Comparison of ENCODE assay signal across 15 mouse cellular contexts in the genomic region with DNA sequence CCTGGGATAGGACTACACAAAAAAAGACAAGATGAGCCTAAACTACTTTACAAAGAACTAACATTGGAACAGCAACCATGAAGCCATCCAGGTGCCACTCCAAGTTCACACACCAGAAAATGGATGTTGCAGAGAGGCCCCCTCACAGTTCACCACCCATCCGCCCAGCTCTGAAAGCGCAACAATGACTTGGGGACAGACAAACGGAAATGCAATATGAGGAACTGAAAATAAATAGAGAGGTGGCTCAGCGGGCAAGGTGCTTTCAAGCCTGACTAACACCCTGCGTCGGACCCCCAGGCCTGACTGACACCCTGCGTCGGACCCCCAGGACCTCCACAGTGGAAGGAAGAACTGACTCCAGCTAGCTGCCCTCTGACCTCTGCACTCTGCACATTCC.
DNase-seq lines count a peak whose midpoint lies in the region; ATAC-seq and TF ChIP-seq lines count a peak whose summit lies in the region.
"Had no signal": no experiment of that assay in that cellular context is flagged by ENCODE, and none has a peak within 500 bp of the region (broad histone marks: within the 10 kb centered on the region; RNA-seq: fewer than 3 reads in every experiment).

No protein-coding gene starts in this region.

- no peaks in the 10 kb centered on the region for H3K36me3 ChIP-seq in midbrain, embryonic 11.5 days (ENCODE audit: control insufficient read depth, insufficient read depth, low read length)
- H3K36me3 ChIP-seq in midbrain, postnatal 0 days (ENCODE audit: insufficient read depth, low read length): no peaks in the 10 kb centered on the region
- H3K36me3 ChIP-seq in hindbrain, embryonic 12.5 days: no peaks in the 10 kb centered on the region
- H3K36me3 ChIP-seq in midbrain, embryonic 16.5 days (ENCODE audit: control insufficient read depth, insufficient read depth, low read length): no peaks in the 10 kb centered on the region
- H3K36me3 ChIP-seq: embryonic facial prominence, embryonic 13.5 days; limb, embryonic 13.5 days; lung, embryonic 15.5 days had no signal

- H3K9ac ChIP-seq in midbrain, embryonic 11.5 days (ENCODE audit: low read length): no peak overlapping the region
- H3K9ac ChIP-seq in midbrain, postnatal 0 days (replicated peaks; ENCODE audit: low read length, poor library complexity, severe bottlenecking): no peak overlapping the region
- H3K9ac ChIP-seq in hindbrain, embryonic 12.5 days: no peak overlapping the region
- H3K9ac ChIP-seq in midbrain, embryonic 16.5 days (ENCODE audit: low read depth, low read length): no peak overlapping the region
- H3K9ac ChIP-seq: embryonic facial prominence, embryonic 13.5 days; limb, embryonic 13.5 days; lung, embryonic 15.5 days had no signal

- H3K27ac ChIP-seq in midbrain, embryonic 11.5 days (ENCODE audit: low read depth, low read length): peak overlapping the region; percentile 25; the same call in 1 of the 2 replicates
- H3K27ac ChIP-seq in midbrain, postnatal 0 days (ENCODE audit: low read depth, low read length): no peak overlapping the region
- peak overlapping the region; percentile 26 for H3K27ac ChIP-seq in hindbrain, embryonic 12.5 days
- peak overlapping the region; percentile 19; the same call in 1 of the 2 replicates for H3K27ac ChIP-seq in midbrain, embryonic 16.5 days (ENCODE audit: low read length)
- H3K27ac ChIP-seq: embryonic facial prominence, embryonic 13.5 days; limb, embryonic 13.5 days; lung, embryonic 15.5 days had no signal

- WGBS in midbrain, embryonic 11.5 days: 34% methylated on average over 8 of the region's 8 CpGs
- WGBS in midbrain, postnatal 0 days: 49% methylated on average over 8 of the region's 8 CpGs
- WGBS in hindbrain, embryonic 12.5 days: 28% methylated on average over 8 of the region's 8 CpGs
- WGBS in midbrain, embryonic 16.5 days: 46% methylated on average over 8 of the region's 8 CpGs

- H3K9me3 ChIP-seq in midbrain, embryonic 11.5 days (ENCODE audit: control insufficient read depth, low read length): no peaks in the 10 kb centered on the region
- H3K9me3 ChIP-seq in midbrain, postnatal 0 days (ENCODE audit: low read length): no peaks in the 10 kb centered on the region
- no peaks in the 10 kb centered on the region for H3K9me3 ChIP-seq in hindbrain, embryonic 12.5 days (replicated peaks)
- no peaks in the 10 kb centered on the region for H3K9me3 ChIP-seq in midbrain, embryonic 16.5 days (replicated peaks; ENCODE audit: control insufficient read depth, low read length, poor library complexity, severe bottlenecking)
- H3K9me3 ChIP-seq: embryonic facial prominence, embryonic 13.5 days; limb, embryonic 13.5 days; lung, embryonic 15.5 days had no signal

- no peak for DNase-seq in midbrain, embryonic 11.5 days (ENCODE audit: low spot score, missing footprints)
- DNase-seq in midbrain, postnatal 0 days (ENCODE audit: low spot score): no peak
- DNase-seq in MN1 (ENCODE audit: low spot score): no peak
- no peak for DNase-seq in urinary bladder, adult 2 months (ENCODE audit: low spot score)
- no peak for DNase-seq in cerebellum, adult 9-10 months
- DNase-seq: adrenal gland, postnatal 25 days; cerebellum, adult 2 months; gastrocnemius, postnatal 36 days; kidney, adult 9 months had no signal

- H3K4me1 ChIP-seq in midbrain, embryonic 11.5 days (ENCODE audit: control insufficient read depth, insufficient read depth, low read length): peaks cover 9% of the 10 kb centered on the region
- peaks cover 11% of the 10 kb centered on the region; the same call in 1 of the 2 replicates for H3K4me1 ChIP-seq in midbrain, postnatal 0 days (ENCODE audit: insufficient read depth, low read length)
- peaks cover 17% of the 10 kb centered on the region for H3K4me1 ChIP-seq in hindbrain, embryonic 12.5 days
- peaks cover 24% of the 10 kb centered on the region for H3K4me1 ChIP-seq in midbrain, embryonic 16.5 days (ENCODE audit: control insufficient read depth, insufficient read depth, low read length)

- H3K27me3 ChIP-seq in midbrain, embryonic 11.5 days (ENCODE audit: control insufficient read depth, insufficient read depth, low read length): no peaks in the 10 kb centered on the region
- no peaks in the 10 kb centered on the region for H3K27me3 ChIP-seq in midbrain, postnatal 0 days (ENCODE audit: insufficient read depth, low read length)
- H3K27me3 ChIP-seq in hindbrain, embryonic 12.5 days: no peaks in the 10 kb centered on the region
- no peaks in the 10 kb centered on the region for H3K27me3 ChIP-seq in midbrain, embryonic 16.5 days (ENCODE audit: control insufficient read depth, insufficient read depth, low read depth, low read length)
- H3K27me3 ChIP-seq: embryonic facial prominence, embryonic 13.5 days; limb, embryonic 13.5 days; lung, embryonic 15.5 days had no signal

- H3K4me2 ChIP-seq in midbrain, embryonic 11.5 days: no peak overlapping the region
- no peak overlapping the region for H3K4me2 ChIP-seq in midbrain, postnatal 0 days (ENCODE audit: low read depth, low read length, poor library complexity, severe bottlenecking)
- no peak overlapping the region for H3K4me2 ChIP-seq in hindbrain, embryonic 12.5 days (replicated peaks)
- no peak overlapping the region for H3K4me2 ChIP-seq in midbrain, embryonic 16.5 days (ENCODE audit: low read length)
- H3K4me2 ChIP-seq: embryonic facial prominence, embryonic 13.5 days; limb, embryonic 13.5 days; lung, embryonic 15.5 days had no signal

- H3K4me3 ChIP-seq in midbrain, embryonic 11.5 days (ENCODE audit: low read depth, low read length): no peak overlapping the region
- H3K4me3 ChIP-seq in midbrain, postnatal 0 days (ENCODE audit: low read depth, low read length): no peak overlapping the region
- no peak overlapping the region for H3K4me3 ChIP-seq in hindbrain, embryonic 12.5 days
- H3K4me3 ChIP-seq in midbrain, embryonic 16.5 days (ENCODE audit: low read depth, low read length): no peak overlapping the region
- H3K4me3 ChIP-seq: embryonic facial prominence, embryonic 13.5 days; limb, embryonic 13.5 days; lung, embryonic 15.5 days had no signal

- no peak for TF ChIP-seq CTCF in midbrain, postnatal 0 days (IDR thresholded peaks at IDR 0.05)

- ATAC-seq in midbrain, embryonic 11.5 days (ENCODE audit: low FRiP score): no peak
- no peak for ATAC-seq in midbrain, postnatal 0 days (ENCODE audit: low FRiP score)
- no peak for ATAC-seq in hindbrain, embryonic 12.5 days (ENCODE audit: low FRiP score)
- no peak for ATAC-seq in midbrain, embryonic 16.5 days
- ATAC-seq: forebrain, embryonic 16.5 days had no signal
